Mouse (Mus musculus) CH12.LX (cell line): ENCODE measurements around the gene Coro2b.

ENCODE experiments used
- CTCF ChIP-seq, 2 experiments: IDR thresholded peaks in 1 of 2; conservative IDR thresholded peaks in 1 of 2; 2 replicates each; pipeline ENCODE4 v1.5.1; 2011 to 2012; ENCODE audit warnings: low read depth in 2 of 2, low read length in 2 of 2, improper control_type of control experiment in 1 of 2, inconsistent platforms in 1 of 2, mild to moderate bottlenecking in 1 of 2, moderate library complexity in 1 of 2
- EP300 ChIP-seq: IDR thresholded peaks from 2 replicates; pipeline ENCODE4 v1.6.1; 2011; ENCODE audit warnings: low read length, improper control_type of control experiment
- MYC ChIP-seq: IDR thresholded peaks from 2 replicates; pipeline ENCODE4 v1.6.1; 2011; ENCODE audit warnings: low read depth, mild to moderate bottlenecking, improper control_type of control experiment, low read length
- POLR2A ChIP-seq: IDR thresholded peaks from 2 replicates; pipeline ENCODE4 v1.6.1; 2011; ENCODE audit warnings: low read depth, mild to moderate bottlenecking, improper control_type of control experiment, low read length
- SMC3 ChIP-seq: IDR thresholded peaks from 2 replicates; pipeline ENCODE4 v1.6.1; 2011; ENCODE audit warnings: low read depth, low read length, improper control_type of control experiment
- TBP ChIP-seq: conservative IDR thresholded peaks from 2 replicates; pipeline ENCODE4 v1.6.1; 2011; ENCODE audit warnings: low read depth, low read length, improper control_type of control experiment
- TCF12 ChIP-seq: IDR thresholded peaks from 2 replicates; pipeline ENCODE4 v1.6.1; 2014; ENCODE audit warnings: low read depth, mild to moderate bottlenecking, inconsistent platforms, low read length, improper control_type of control experiment
- ZC3H11A ChIP-seq: IDR thresholded peaks from 2 replicates; pipeline ENCODE4 v1.6.1; 2012; ENCODE audit warnings: low read depth, mild to moderate bottlenecking, inconsistent platforms, low read length, improper control_type of control experiment
- ZKSCAN1 ChIP-seq: IDR thresholded peaks from 2 replicates; pipeline ENCODE4 v1.6.1; 2012; ENCODE audit warnings: low read depth, inconsistent platforms, low read length, improper control_type of control experiment, borderline replicate concordance
- ZNF384 ChIP-seq: IDR thresholded peaks from 2 replicates; pipeline ENCODE4 v1.6.1; 2012; ENCODE audit warnings: low read depth, low read length, improper control_type of control experiment, inconsistent platforms

DNA sequence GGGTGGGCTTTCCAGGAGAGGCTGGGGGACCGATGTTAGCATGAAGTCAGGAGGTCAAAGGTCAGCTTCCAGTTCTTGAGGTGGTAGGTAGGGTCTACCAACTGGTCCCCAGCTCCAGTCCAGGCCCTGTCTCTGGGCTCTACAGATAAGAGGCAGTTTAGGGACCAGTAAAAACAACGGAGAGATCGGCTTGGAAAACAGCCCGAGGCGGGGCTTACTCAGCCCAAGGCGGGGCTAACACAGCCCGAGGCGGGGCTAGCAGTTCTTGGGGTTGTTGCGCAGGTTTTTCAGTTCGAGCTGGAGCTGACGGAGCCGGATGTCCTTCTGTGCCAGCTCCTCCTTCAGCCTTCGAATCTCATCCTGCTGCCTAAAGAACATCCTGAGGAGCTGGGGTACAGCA, 115.8 kb downstream of the Coro2b start:
- TF ChIP-seq CTCF (conservative IDR thresholded peaks at IDR 0.05 in 1 of 2, IDR thresholded peaks at IDR 0.05 in 1 of 2; ENCODE audit: low read depth in 2 of 2, low read length in 2 of 2) (no peak), SMC3 (no peak), EP300 (no peak), MYC (no peak), POLR2A (no peak), ZC3H11A (no peak), TBP (no peak), ZNF384 (no peak), ZKSCAN1 (no peak), TCF12 (no peak)
